Mouse (Mus musculus) right cerebral cortex, postnatal 14 days (tissue): ENCODE data around the gene Fam13a.

ENCODE experiments used
- DNase-seq: peaks from one replicate; pipeline ENCODE4 v3.0.0; 2022

The Fam13a gene

GRCm38 (mm10) chr6:59024164-59024724 is at the start of gene Fam13a:
Gene Fam13a, minus strand, starts transcription at chr6:59024549.
- DNase-seq: peak; percentile 61

GRCm38 (mm10) chr6:59072096-59073060 is 48.0 kb upstream of the Fam13a start:
- no peak for DNase-seq

- no peak for DNase-seq
Measured at GRCm38 (mm10) chr6:59071691-59072090, 47.3 kb upstream of the Fam13a start.

GRCm38 (mm10) chr6:59068187-59068586 is 43.8 kb upstream of the Fam13a start:
- DNase-seq: no peak

- DNase-seq: no peak
Measured at GRCm38 (mm10) chr6:59064440-59064839, 40.1 kb upstream of the Fam13a start.

- no peak for DNase-seq
Measured at GRCm38 (mm10) chr6:59053232-59053631, 28.9 kb upstream of the Fam13a start.

GRCm38 (mm10) chr6:59039719-59040118 is 15.4 kb upstream of the Fam13a start:
- no peak for DNase-seq

- DNase-seq: no peak
Measured at GRCm38 (mm10) chr6:59032748-59033147, 8.4 kb upstream of the Fam13a start.

GRCm38 (mm10) chr6:59031539-59031938 is 7.2 kb upstream of the Fam13a start:
- no peak for DNase-seq

GRCm38 (mm10) chr6:59030667-59031066 is 6.3 kb upstream of the Fam13a start:
- DNase-seq: no peak

- no peak for DNase-seq
Measured at GRCm38 (mm10) chr6:59030037-59030436, 5.7 kb upstream of the Fam13a start.

- DNase-seq: no peak
Measured at GRCm38 (mm10) chr6:59028871-59029270, 4.5 kb upstream of the Fam13a start.

GRCm38 (mm10) chr6:59024806-59025205 is 457 bp upstream of the Fam13a start:
- no peak for DNase-seq

GRCm38 (mm10) chr6:59023455-59024163 is 740 bp downstream of the Fam13a start:
- no peak for DNase-seq

- DNase-seq: no peak
Measured at GRCm38 (mm10) chr6:59022621-59023020, 1.7 kb downstream of the Fam13a start.

GRCm38 (mm10) chr6:59020346-59020745 is 4.0 kb downstream of the Fam13a start:
- DNase-seq: no peak

GRCm38 (mm10) chr6:59019847-59020246 is 4.5 kb downstream of the Fam13a start:
- no peak for DNase-seq

GRCm38 (mm10) chr6:59016336-59016832 is 8.0 kb downstream of the Fam13a start:
- DNase-seq: no peak

GRCm38 (mm10) chr6:59014760-59015159 is 9.6 kb downstream of the Fam13a start:
- DNase-seq: no peak

GRCm38 (mm10) chr6:59014088-59014759 is 10.1 kb downstream of the Fam13a start:
- DNase-seq: no peak

GRCm38 (mm10) chr6:59010792-59011191 is 13.6 kb downstream of the Fam13a start:
- no peak for DNase-seq

- DNase-seq: no peak
Measured at GRCm38 (mm10) chr6:59004630-59005029, 19.7 kb downstream of the Fam13a start.

GRCm38 (mm10) chr6:58999044-58999453 is 25.3 kb downstream of the Fam13a start:
- no peak for DNase-seq
